In the genomic region with DNA sequence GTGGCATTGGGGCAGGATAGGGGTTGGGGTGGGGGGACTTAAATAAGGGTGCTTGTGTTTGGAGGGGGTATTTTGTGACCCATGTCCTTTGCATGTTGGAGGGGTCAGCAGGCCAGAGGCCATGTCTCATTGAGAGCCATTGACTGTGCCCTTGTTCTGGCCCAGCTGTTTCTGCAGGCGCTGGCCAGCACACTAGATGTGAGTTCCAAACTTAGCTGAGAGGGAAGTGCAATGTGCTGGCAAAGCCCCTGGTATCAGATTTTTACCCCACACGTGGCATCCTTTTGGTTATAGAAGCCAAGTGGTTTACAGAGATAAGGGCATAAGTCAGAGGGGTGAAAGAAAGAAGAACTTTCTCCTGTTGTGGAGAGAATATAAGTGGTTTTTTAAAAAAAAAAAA, we compare ENCODE assay signal across 22 mouse cellular contexts.
DNase-seq lines count a peak whose midpoint lies in the region; ATAC-seq and TF ChIP-seq lines count a peak whose summit lies in the region.
"Had no signal": no experiment of that assay in that cellular context is flagged by ENCODE, and none has a peak within 500 bp of the region (broad histone marks: within the 10 kb centered on the region; RNA-seq: fewer than 3 reads in every experiment).

No protein-coding gene starts in this region.

- H3K4me2 ChIP-seq in liver, embryonic 12.5 days: no peak overlapping the region
- H3K4me2 ChIP-seq in liver, postnatal 0 days (ENCODE audit: low read depth, low read length): no peak overlapping the region
- H3K4me2 ChIP-seq: embryonic facial prominence, embryonic 12.5 days; heart, embryonic 12.5 days; hindbrain, embryonic 13.5 days; kidney, embryonic 15.5 days; limb, embryonic 13.5 days; liver, embryonic 15.5 days; midbrain, embryonic 12.5 days; neural tube, embryonic 13.5 days had no signal

- no peaks in the 10 kb centered on the region for H3K9me3 ChIP-seq in liver, embryonic 12.5 days (replicated peaks)
- H3K9me3 ChIP-seq in liver, postnatal 0 days (ENCODE audit: low read length): no peaks in the 10 kb centered on the region
- H3K9me3 ChIP-seq in limb, embryonic 10.5 days (replicated peaks): no peaks in the 10 kb centered on the region
- H3K9me3 ChIP-seq: embryonic facial prominence, embryonic 12.5 days; heart, embryonic 12.5 days; hindbrain, embryonic 13.5 days; kidney, embryonic 15.5 days; limb, embryonic 13.5 days; liver, embryonic 15.5 days; midbrain, embryonic 12.5 days; neural tube, embryonic 13.5 days had no signal

- no peak for TF ChIP-seq EP300 in liver, postnatal 0 days (IDR thresholded peaks at IDR 0.05; ENCODE audit: low read depth)

- H3K4me1 ChIP-seq in liver, embryonic 12.5 days: peaks cover 4% of the 10 kb centered on the region; the same call in 1 of the 2 replicates
- no peaks in the 10 kb centered on the region for H3K4me1 ChIP-seq in liver, postnatal 0 days (ENCODE audit: insufficient read depth)
- peaks cover 41% of the 10 kb centered on the region for H3K4me1 ChIP-seq in limb, embryonic 10.5 days
- H3K4me1 ChIP-seq: embryonic facial prominence, embryonic 12.5 days; limb, embryonic 13.5 days; liver, embryonic 15.5 days had no signal

- 19% methylated on average over 2 of the region's 2 CpGs for WGBS in liver, embryonic 12.5 days (ENCODE audit: insufficient replicate concordance)
- 33% methylated on average over 2 of the region's 2 CpGs for WGBS in liver, postnatal 0 days (ENCODE audit: insufficient replicate concordance)
- whole genome bisulfite sequencing in limb, embryonic 10.5 days: 69% methylated on average over 2 of the region's 2 CpGs

- no peak for TF ChIP-seq CTCF in liver, postnatal 0 days (IDR thresholded peaks at IDR 0.05; ENCODE audit: low read depth)

- no peak overlapping the region for H3K27ac ChIP-seq in liver, embryonic 12.5 days
- H3K27ac ChIP-seq in liver, postnatal 0 days (ENCODE audit: low read depth): no peak overlapping the region
- H3K27ac ChIP-seq in limb, embryonic 10.5 days: no peak overlapping the region
- H3K27ac ChIP-seq: embryonic facial prominence, embryonic 12.5 days; hindbrain, embryonic 13.5 days; kidney, embryonic 15.5 days; limb, embryonic 13.5 days; liver, embryonic 15.5 days; midbrain, embryonic 12.5 days; neural tube, embryonic 13.5 days had no signal

- H3K36me3 ChIP-seq in liver, embryonic 12.5 days: no peaks in the 10 kb centered on the region
- H3K36me3 ChIP-seq in liver, postnatal 0 days (replicated peaks; ENCODE audit: insufficient read depth, low read length): no peaks in the 10 kb centered on the region
- no peaks in the 10 kb centered on the region for H3K36me3 ChIP-seq in limb, embryonic 10.5 days
- H3K36me3 ChIP-seq: embryonic facial prominence, embryonic 12.5 days; heart, embryonic 12.5 days; hindbrain, embryonic 13.5 days; kidney, embryonic 15.5 days; limb, embryonic 13.5 days; liver, embryonic 15.5 days; midbrain, embryonic 12.5 days; neural tube, embryonic 13.5 days had no signal

- no peaks in the 10 kb centered on the region; the same call in 1 of the 2 replicates for H3K27me3 ChIP-seq in liver, embryonic 12.5 days (replicated peaks)
- H3K27me3 ChIP-seq in liver, postnatal 0 days (ENCODE audit: insufficient read depth, low read length): no peaks in the 10 kb centered on the region
- H3K27me3 ChIP-seq in limb, embryonic 10.5 days (ENCODE audit: low read depth, poor library complexity, severe bottlenecking): no peaks in the 10 kb centered on the region
- H3K27me3 ChIP-seq: embryonic facial prominence, embryonic 12.5 days; heart, embryonic 12.5 days; kidney, embryonic 15.5 days; limb, embryonic 13.5 days; liver, embryonic 15.5 days; midbrain, embryonic 12.5 days; neural tube, embryonic 13.5 days; Patski had no signal

- ATAC-seq in liver, embryonic 12.5 days: 0 out of 2 replicates have a peak, but pooled peaks have one; percentile 18
- ATAC-seq in liver, postnatal 0 days: no peak
- ATAC-seq: forebrain, postnatal 0 days; lung, postnatal 0 days had no signal

- no peak for DNase-seq in liver, postnatal 0 days
- DNase-seq in 416B (ENCODE audit: low read depth): peak; percentile 88
- peak; percentile 42 for DNase-seq in MEL-GATA-1-ER (ENCODE audit: extremely low read depth, low read depth)
- DNase-seq in limb, embryonic 10.5 days (ENCODE audit: low spot score): peak; percentile 25
- DNase-seq in right cerebral cortex, postnatal 14 days: no peak
- no peak for DNase-seq in lung, postnatal 36 days
- DNase-seq: forebrain, postnatal 0 days; heart, postnatal 10 days; kidney, adult 11 months; kidney, postnatal 36 days; layer of hippocampus, postnatal 36 days had no signal

- H3K9ac ChIP-seq in liver, embryonic 12.5 days: no peak overlapping the region
- H3K9ac ChIP-seq in liver, postnatal 0 days (replicated peaks): no peak overlapping the region
- H3K9ac ChIP-seq: embryonic facial prominence, embryonic 12.5 days; forebrain, postnatal 0 days; heart, embryonic 12.5 days; hindbrain, embryonic 13.5 days; kidney, embryonic 15.5 days; limb, embryonic 13.5 days; liver, embryonic 15.5 days; midbrain, embryonic 12.5 days; neural tube, embryonic 13.5 days had no signal

- no peak overlapping the region for H3K4me3 ChIP-seq in liver, embryonic 12.5 days
- no peak overlapping the region for H3K4me3 ChIP-seq in liver, postnatal 0 days (ENCODE audit: low read depth, low read length)
- H3K4me3 ChIP-seq in limb, embryonic 10.5 days: no peak overlapping the region
- H3K4me3 ChIP-seq: embryonic facial prominence, embryonic 12.5 days; heart, embryonic 12.5 days; hindbrain, embryonic 13.5 days; kidney, embryonic 15.5 days; limb, embryonic 13.5 days; liver, embryonic 15.5 days; midbrain, embryonic 12.5 days; neural tube, embryonic 13.5 days had no signal

Comparison
In these comparisons a context has a peak if more than half of its experiments do, and no peak if none do; other contexts are left out.
1. DNase-seq: peak in 416B (single experiment), MEL-GATA-1-ER (single experiment) and limb, embryonic 10.5 days (single experiment); none in liver, postnatal 0 days (single experiment), right cerebral cortex, postnatal 14 days (single experiment) and lung, postnatal 36 days (single experiment).